Mouse (Mus musculus) ovary, adult 18-20 months (tissue): ENCODE measurements around the gene Sox9.

ENCODE experiments used
- DNase-seq: peaks from one replicate; pipeline ENCODE4 v3.0.0; 2022; ENCODE audit warnings: low spot score, mixed read lengths

Sox9 gene

GRCm38 (mm10) chr11:112798831-112799382, 16.9 kb downstream of the Sox9 start:
- DNase-seq: no peak

GRCm38 (mm10) chr11:112801189-112801818, 19.3 kb downstream of the Sox9 start:
- DNase-seq: no peak

- DNase-seq: no peak
Measured at GRCm38 (mm10) chr11:112807838-112808506, 25.9 kb downstream of the Sox9 start.

DNA sequence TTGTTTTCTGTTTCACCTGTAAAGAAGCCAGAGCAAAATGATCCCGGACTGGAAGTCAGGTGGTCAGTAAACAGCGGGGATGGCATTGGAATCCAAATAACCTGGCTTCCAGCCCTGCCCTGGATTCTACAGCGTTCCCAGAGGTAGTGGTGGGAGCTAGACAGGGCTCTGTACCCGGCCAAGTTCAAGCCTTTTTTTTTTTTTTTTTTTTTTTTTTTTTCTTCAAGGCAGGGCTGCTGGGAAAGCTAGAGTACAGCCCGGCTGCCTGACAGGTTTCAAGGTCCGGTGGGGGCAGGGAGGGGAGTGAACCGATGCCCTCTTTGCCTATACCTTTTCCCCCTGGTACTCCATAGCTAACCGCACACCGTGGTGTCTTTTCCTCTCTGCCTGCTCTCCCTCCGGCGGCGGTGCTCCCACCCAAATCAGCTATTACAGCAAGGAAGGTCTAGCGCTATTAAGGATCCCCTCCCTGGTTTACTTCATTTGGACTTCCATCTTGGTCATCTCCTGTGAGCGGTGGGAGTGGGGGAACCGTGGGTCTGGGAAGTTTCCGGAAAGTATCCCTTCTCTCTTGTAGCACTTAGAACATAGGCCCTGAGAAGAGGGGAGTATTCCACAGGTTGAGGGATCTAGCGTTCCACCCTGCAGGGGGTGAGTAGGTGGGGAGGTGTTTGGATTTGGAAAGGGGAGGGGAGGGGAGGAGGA, 28.6 kb downstream of the Sox9 start:
- no peak for DNase-seq

GRCm38 (mm10) chr11:112811152-112811871, 29.3 kb downstream of the Sox9 start:
- DNase-seq: no peak

DNA sequence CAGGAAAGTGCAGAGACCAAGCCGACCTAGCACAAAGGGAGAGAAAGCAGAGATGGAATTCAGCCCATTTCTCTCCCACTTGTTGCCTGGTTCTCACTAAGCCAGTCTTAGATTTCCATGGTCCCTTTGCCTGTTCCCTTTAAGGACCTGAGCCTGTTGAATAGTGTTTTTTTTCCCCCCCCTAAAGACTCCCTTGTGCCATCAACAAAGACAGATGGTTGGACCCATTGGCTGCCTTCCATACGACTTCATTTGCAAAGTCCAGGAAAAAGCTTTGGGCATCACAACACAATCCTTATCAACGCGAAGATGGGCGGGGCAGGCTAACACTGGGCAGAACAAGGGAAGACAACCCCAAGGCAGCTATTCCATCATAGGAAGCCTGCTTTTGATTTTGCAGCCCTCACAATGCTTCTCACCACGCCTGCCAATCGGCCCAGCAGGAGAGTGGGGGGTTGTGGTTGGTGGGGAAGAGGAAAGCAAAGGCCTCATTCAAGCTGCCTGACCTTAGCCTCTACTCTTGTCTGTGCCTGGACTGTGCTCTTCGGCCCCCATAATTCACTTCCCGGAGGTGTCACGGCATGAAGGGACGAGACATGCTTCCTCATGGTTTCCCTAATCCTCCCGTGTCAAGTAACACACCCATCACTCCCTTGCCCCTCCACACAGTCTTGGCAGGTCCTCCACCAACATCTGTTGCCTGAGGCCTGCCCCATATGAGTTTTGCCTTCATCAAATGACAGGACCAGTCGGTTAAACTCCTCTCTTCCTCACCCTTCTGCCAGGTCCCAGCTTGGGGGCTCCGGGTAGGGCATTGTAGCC, 36.0 kb downstream of the Sox9 start:
- DNase-seq: no peak

GRCm38 (mm10) chr11:112818651-112819270, 36.7 kb downstream of the Sox9 start:
- no peak for DNase-seq

DNA sequence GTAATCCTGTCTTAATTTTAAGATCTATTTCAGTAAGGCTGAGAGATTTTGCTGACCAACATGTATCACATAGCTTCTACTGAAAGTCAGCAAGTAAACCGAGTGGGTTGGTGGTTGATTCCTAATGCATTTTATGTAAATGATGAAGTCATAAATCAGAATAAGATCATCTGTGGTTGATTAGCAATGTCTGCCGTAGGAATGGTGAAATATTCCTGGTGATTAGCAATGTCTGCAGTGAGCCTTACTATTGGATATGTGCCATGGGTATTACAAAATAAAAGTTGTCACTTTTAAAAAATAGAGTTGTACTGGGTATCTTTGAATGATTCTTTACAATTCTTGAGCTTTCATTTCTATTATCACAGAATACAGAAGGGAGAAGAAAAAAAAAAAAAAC, 39.5 kb downstream of the Sox9 start:
- no peak for DNase-seq

DNA sequence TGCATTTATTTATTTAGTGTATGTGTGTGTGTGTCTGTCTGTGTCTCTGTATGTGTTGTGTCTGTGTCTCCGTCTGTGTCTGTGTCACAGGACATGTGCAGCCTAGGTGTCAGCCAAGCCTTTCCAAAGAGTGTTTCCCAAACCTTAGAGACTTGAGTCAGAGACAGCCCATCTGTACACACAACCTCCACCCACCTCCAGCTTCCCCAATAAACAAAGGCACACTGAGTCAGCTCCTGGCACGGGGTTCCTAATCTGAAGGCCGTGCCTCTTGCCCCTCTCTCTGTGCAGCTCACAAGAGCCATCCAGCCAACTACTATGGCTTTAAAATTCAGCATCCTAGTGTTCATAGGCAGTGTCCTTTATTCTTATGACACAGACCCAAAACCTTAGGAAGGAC, 42.1 kb downstream of the Sox9 start:
- no peak for DNase-seq

GRCm38 (mm10) chr11:112826193-112827043, 44.4 kb downstream of the Sox9 start:
- DNase-seq: no peak

DNA sequence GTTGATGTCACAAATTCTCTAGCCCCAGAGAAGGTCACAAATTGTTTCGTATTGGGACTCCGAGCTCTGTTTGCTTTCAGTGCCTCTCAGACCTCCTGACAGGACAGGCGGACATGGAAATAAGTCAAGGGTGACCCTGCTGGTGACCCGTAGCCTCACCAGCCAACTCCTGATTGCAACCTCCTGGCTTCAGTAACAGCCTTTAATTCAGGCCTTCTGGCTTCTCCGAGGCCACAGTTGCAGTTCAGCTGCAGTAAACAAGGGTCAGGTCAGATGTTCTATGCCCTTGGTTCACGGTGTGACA, 45.0 kb downstream of the Sox9 start:
- DNase-seq: no peak

- DNase-seq: no peak
Measured at GRCm38 (mm10) chr11:112828553-112829287, 46.7 kb downstream of the Sox9 start.

DNA sequence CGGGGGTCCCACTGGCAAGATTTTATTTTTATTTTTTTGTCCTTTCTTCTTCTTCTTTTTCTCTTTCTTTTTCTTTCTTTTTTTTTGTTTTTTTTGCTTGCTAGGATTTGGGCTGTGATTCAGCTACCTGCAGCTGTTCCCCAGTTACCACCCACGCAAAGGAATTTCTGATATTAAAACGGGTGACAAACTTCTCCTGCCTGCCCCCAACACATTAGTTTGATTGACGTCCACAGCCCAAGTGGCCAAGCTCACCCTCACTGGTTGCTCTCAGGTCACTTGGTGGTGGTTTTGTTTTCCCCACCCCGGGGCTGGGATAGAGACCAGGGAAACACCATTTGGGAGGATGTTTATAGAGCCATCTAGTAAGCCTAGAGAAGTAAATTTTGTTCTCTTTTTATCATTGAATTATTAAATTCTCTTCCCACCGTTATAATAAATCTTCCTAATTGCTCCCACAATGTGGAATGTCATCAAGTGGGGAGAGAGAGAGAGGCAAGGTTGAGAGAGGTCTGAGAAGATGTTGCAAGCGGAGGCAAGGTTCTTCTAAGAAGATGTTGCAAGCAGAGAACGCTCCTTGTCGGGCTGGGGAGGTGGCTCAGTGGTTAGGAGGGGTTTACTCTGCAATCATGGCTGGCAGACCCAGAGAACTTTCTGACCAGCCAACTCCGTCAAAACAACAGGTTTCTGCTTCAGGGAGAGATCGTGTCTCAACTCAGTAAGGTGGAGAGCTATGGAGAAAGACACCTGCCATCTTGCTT, 52.4 kb downstream of the Sox9 start:
- DNase-seq: no peak

GRCm38 (mm10) chr11:112835468-112836092, 53.6 kb downstream of the Sox9 start:
- DNase-seq: no peak
